Mouse (Mus musculus): Measurements from ENCODE around the gene Ccl24. TPM values are rescaled to one million over a fixed set of nuclear protein-coding genes. Genes with fewer than 3 reads are reported as not detected.

The Ccl24 gene
- total and polyA plus RNA-seq, 3 experiments: not detected

- no peaks in the 10 kb centered on the region for H3K9me3 ChIP-seq (replicated peaks)
- no peaks in the 10 kb centered on the region for H3K4me1 ChIP-seq (ENCODE audit: insufficient read depth, low read depth, low read length)
- TF ChIP-seq GATA2 (IDR thresholded peaks at IDR 0.05; ENCODE audit: borderline replicate concordance, low read depth, low read length): no peak
- no peak for TF ChIP-seq TAL1 (conservative IDR thresholded peaks at IDR 0.05; ENCODE audit: low read depth, low read length)
- TF ChIP-seq GATA1 (IDR thresholded peaks at IDR 0.05; ENCODE audit: borderline replicate concordance, low read length): no peak
- TF ChIP-seq POLR2AphosphoS5 (IDR thresholded peaks at IDR 0.05; ENCODE audit: insufficient replicate concordance, low read depth, low read length): no peak
- TF ChIP-seq CTCF (IDR thresholded peaks at IDR 0.05; ENCODE audit: low read depth, low read length): no peak
- H3K36me3 ChIP-seq (replicated peaks): no peaks in the 10 kb centered on the region
- ATAC-seq (ENCODE audit: extremely low read depth, insufficient number of reproducible peaks, low FRiP score, poor library complexity, severe bottlenecking) (no peak), DNase-seq (ENCODE audit: low spot score) (no peak)
- no peak overlapping the region for H3K4me3 ChIP-seq (ENCODE audit: low read depth, low read length)
- no peaks in the 10 kb centered on the region; the same call in 1 of the 2 replicates for H3K27me3 ChIP-seq (ENCODE audit: insufficient read depth, low read length)
These were observed 35.5 kb downstream of the Ccl24 start for GRCm38 (mm10) chr5:135537326-135537725.

GRCm38 (mm10) chr5:135535867-135536266 is 37.0 kb downstream of the Ccl24 start:
- no peaks in the 10 kb centered on the region for H3K36me3 ChIP-seq (replicated peaks)
- peaks cover 5% of the 10 kb centered on the region; the same call in 1 of the 2 replicates for H3K27me3 ChIP-seq (ENCODE audit: insufficient read depth, low read length)
- no peak overlapping the region for H3K4me3 ChIP-seq (ENCODE audit: low read depth, low read length)
- no peak for ATAC-seq (ENCODE audit: extremely low read depth, insufficient number of reproducible peaks, low FRiP score, poor library complexity, severe bottlenecking)
- no peak for DNase-seq (ENCODE audit: low spot score)
- no peaks in the 10 kb centered on the region for H3K4me1 ChIP-seq (ENCODE audit: insufficient read depth, low read depth, low read length)
- no peaks in the 10 kb centered on the region for H3K9me3 ChIP-seq (replicated peaks)
- TF ChIP-seq TAL1 (conservative IDR thresholded peaks at IDR 0.05; ENCODE audit: low read depth, low read length): no peak
- TF ChIP-seq GATA1 (IDR thresholded peaks at IDR 0.05; ENCODE audit: borderline replicate concordance, low read length): no peak

- TF ChIP-seq CTCF (IDR thresholded peaks at IDR 0.05; ENCODE audit: low read depth, low read length): no peak
- no peak for TF ChIP-seq POLR2AphosphoS5 (IDR thresholded peaks at IDR 0.05; ENCODE audit: insufficient replicate concordance, low read depth, low read length)
- no peak for TF ChIP-seq GATA2 (IDR thresholded peaks at IDR 0.05; ENCODE audit: borderline replicate concordance, low read depth, low read length)
- no peak for TF ChIP-seq TAL1 (conservative IDR thresholded peaks at IDR 0.05; ENCODE audit: low read depth, low read length)
- no peak for TF ChIP-seq GATA1 (IDR thresholded peaks at IDR 0.05; ENCODE audit: borderline replicate concordance, low read length)
- no peak for DNase-seq (ENCODE audit: low spot score)
- Histone ChIP-seq H3K4me3 (ENCODE audit: low read depth, low read length) (no peak overlapping the region), H3K9me3 (replicated peaks) (no peaks in the 10 kb centered on the region), H3K4me1 (ENCODE audit: insufficient read depth, low read depth, low read length) (no peaks in the 10 kb centered on the region), H3K36me3 (replicated peaks) (no peaks in the 10 kb centered on the region), H3K27me3 (ENCODE audit: insufficient read depth, low read length) (peaks cover 5% of the 10 kb centered on the region; the same call in 1 of the 2 replicates)
- no peak for ATAC-seq (ENCODE audit: extremely low read depth, insufficient number of reproducible peaks, low FRiP score, poor library complexity, severe bottlenecking)
These were observed 39.4 kb downstream of the Ccl24 start for GRCm38 (mm10) chr5:135533431-135533830.

- Histone ChIP-seq H3K27me3 (ENCODE audit: insufficient read depth, low read length) (peaks cover 5% of the 10 kb centered on the region; the same call in 1 of the 2 replicates), H3K4me1 (ENCODE audit: insufficient read depth, low read depth, low read length) (no peaks in the 10 kb centered on the region), H3K9me3 (replicated peaks) (no peaks in the 10 kb centered on the region), H3K36me3 (replicated peaks) (no peaks in the 10 kb centered on the region), H3K4me3 (ENCODE audit: low read depth, low read length) (no peak overlapping the region)
- ATAC-seq (ENCODE audit: extremely low read depth, insufficient number of reproducible peaks, low FRiP score, poor library complexity, severe bottlenecking) (no peak), DNase-seq (ENCODE audit: low spot score) (no peak)
- TF ChIP-seq GATA1 (IDR thresholded peaks at IDR 0.05; ENCODE audit: borderline replicate concordance, low read length) (no peak), CTCF (IDR thresholded peaks at IDR 0.05; ENCODE audit: low read depth, low read length) (no peak), TAL1 (conservative IDR thresholded peaks at IDR 0.05; ENCODE audit: low read depth, low read length) (no peak), GATA2 (IDR thresholded peaks at IDR 0.05; ENCODE audit: borderline replicate concordance, low read depth, low read length) (no peak), POLR2AphosphoS5 (IDR thresholded peaks at IDR 0.05; ENCODE audit: insufficient replicate concordance, low read depth, low read length) (no peak)
These were observed 41.5 kb downstream of the Ccl24 start for GRCm38 (mm10) chr5:135531306-135531845.

DNA sequence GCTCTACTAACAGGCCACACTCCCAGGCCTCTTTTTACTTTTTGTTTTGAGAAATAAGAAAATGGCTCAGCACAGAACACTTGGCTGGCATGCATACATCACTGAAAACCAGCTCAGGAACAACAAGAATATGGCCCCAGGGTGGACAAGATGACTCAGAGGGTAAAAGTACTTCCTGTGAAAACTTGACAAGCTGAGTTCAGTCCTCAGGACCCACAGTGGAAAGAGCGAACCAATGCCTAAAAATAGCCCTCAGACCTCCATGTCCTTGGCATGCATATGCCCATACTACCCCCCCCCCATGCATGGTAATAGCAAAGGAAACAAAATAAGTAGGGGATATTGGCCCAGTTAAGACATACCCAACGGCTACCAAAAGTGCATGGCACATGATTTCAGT is 42.9 kb downstream of the Ccl24 start:
- Histone ChIP-seq H3K4me3 (ENCODE audit: low read depth, low read length) (no peak overlapping the region), H3K27me3 (ENCODE audit: insufficient read depth, low read length) (peaks cover 5% of the 10 kb centered on the region; the same call in 1 of the 2 replicates)
- no peak for ATAC-seq (ENCODE audit: extremely low read depth, insufficient number of reproducible peaks, low FRiP score, poor library complexity, severe bottlenecking)

GRCm38 (mm10) chr5:135529310-135529709 is 43.5 kb downstream of the Ccl24 start:
- Histone ChIP-seq H3K9me3 (replicated peaks) (no peaks in the 10 kb centered on the region), H3K4me3 (ENCODE audit: low read depth, low read length) (no peak overlapping the region), H3K27me3 (ENCODE audit: insufficient read depth, low read length) (peaks cover 5% of the 10 kb centered on the region; the same call in 1 of the 2 replicates), H3K4me1 (ENCODE audit: insufficient read depth, low read depth, low read length) (no peaks in the 10 kb centered on the region), H3K36me3 (replicated peaks) (no peaks in the 10 kb centered on the region)
- DNase-seq (ENCODE audit: low spot score): no peak
- no peak for ATAC-seq (ENCODE audit: extremely low read depth, insufficient number of reproducible peaks, low FRiP score, poor library complexity, severe bottlenecking)
- TF ChIP-seq TAL1 (conservative IDR thresholded peaks at IDR 0.05; ENCODE audit: low read depth, low read length): no peak
- no peak for TF ChIP-seq CTCF (IDR thresholded peaks at IDR 0.05; ENCODE audit: low read depth, low read length)
- TF ChIP-seq POLR2AphosphoS5 (IDR thresholded peaks at IDR 0.05; ENCODE audit: insufficient replicate concordance, low read depth, low read length): no peak
- no peak for TF ChIP-seq GATA1 (IDR thresholded peaks at IDR 0.05; ENCODE audit: borderline replicate concordance, low read length)

More for the DNA sequence above, 42.9 kb downstream of the Ccl24 start:
- Histone ChIP-seq H3K9me3 (replicated peaks) (no peaks in the 10 kb centered on the region), H3K4me1 (ENCODE audit: insufficient read depth, low read depth, low read length) (no peaks in the 10 kb centered on the region), H3K36me3 (replicated peaks) (no peaks in the 10 kb centered on the region)
- DNase-seq (ENCODE audit: low spot score): no peak
- no peak for TF ChIP-seq CTCF (IDR thresholded peaks at IDR 0.05; ENCODE audit: low read depth, low read length)
- no peak for TF ChIP-seq POLR2AphosphoS5 (IDR thresholded peaks at IDR 0.05; ENCODE audit: insufficient replicate concordance, low read depth, low read length)
- no peak for TF ChIP-seq GATA1 (IDR thresholded peaks at IDR 0.05; ENCODE audit: borderline replicate concordance, low read length)
- TF ChIP-seq GATA2 (IDR thresholded peaks at IDR 0.05; ENCODE audit: borderline replicate concordance, low read depth, low read length): no peak
